9 mouse cellular contexts compared by ENCODE assay signal in genomic region chr19:56254751-56255150, GRCm38 (mm10). TPM values are rescaled to one million over a fixed set of nuclear protein-coding genes. Genes with fewer than 3 reads are reported as not detected.
DNase-seq lines count a peak whose midpoint lies in the region; ATAC-seq lines count a peak whose summit lies in the region.
"Had no signal": no experiment of that assay in that cellular context is flagged by ENCODE, and none has a peak within 500 bp of the region (broad histone marks: within the 10 kb centered on the region; RNA-seq: fewer than 3 reads in every experiment).

No protein-coding gene starts in this region.

- H3K4me1 ChIP-seq in forebrain, embryonic 11.5 days (replicated peaks; ENCODE audit: control insufficient read depth, insufficient read depth, low read length): no peaks in the 10 kb centered on the region
- H3K4me1 ChIP-seq in forebrain, embryonic 12.5 days: no peaks in the 10 kb centered on the region; the same call in 1 of the 2 replicates
- H3K4me1 ChIP-seq in midbrain, embryonic 10.5 days: peaks cover 11% of the 10 kb centered on the region; the same call in 1 of the 2 replicates
- 0 out of 2 replicates have a peak, but pooled peaks cover 2% of the 10 kb centered on the region for H3K4me1 ChIP-seq in midbrain, embryonic 13.5 days (replicated peaks)

- WGBS in forebrain, embryonic 11.5 days: 49% methylated on average over 7 of the region's 7 CpGs
- WGBS in forebrain, embryonic 12.5 days: 51% methylated on average over 7 of the region's 7 CpGs
- 62% methylated on average over 7 of the region's 7 CpGs for WGBS in midbrain, embryonic 10.5 days
- 52% methylated on average over 7 of the region's 7 CpGs for WGBS in midbrain, embryonic 13.5 days

- H3K9ac ChIP-seq in forebrain, embryonic 11.5 days (ENCODE audit: low read length): no peak overlapping the region
- H3K9ac ChIP-seq in forebrain, embryonic 12.5 days: no peak overlapping the region
- H3K9ac ChIP-seq in midbrain, embryonic 13.5 days (replicated peaks): no peak overlapping the region
- H3K9ac ChIP-seq: liver, embryonic 15.5 days had no signal

- no peaks in the 10 kb centered on the region for H3K36me3 ChIP-seq in forebrain, embryonic 11.5 days (ENCODE audit: control insufficient read depth, insufficient read depth, low read length)
- no peaks in the 10 kb centered on the region for H3K36me3 ChIP-seq in forebrain, embryonic 12.5 days (replicated peaks)
- no peaks in the 10 kb centered on the region for H3K36me3 ChIP-seq in midbrain, embryonic 10.5 days
- H3K36me3 ChIP-seq in midbrain, embryonic 13.5 days: no peaks in the 10 kb centered on the region
- H3K36me3 ChIP-seq: liver, embryonic 15.5 days had no signal

- ATAC-seq in forebrain, embryonic 11.5 days (replicated peaks; ENCODE audit: low FRiP score): no peak
- ATAC-seq in forebrain, embryonic 12.5 days (ENCODE audit: low FRiP score): no peak
- ATAC-seq in midbrain, embryonic 13.5 days: no peak

- H3K27ac ChIP-seq in forebrain, embryonic 11.5 days (ENCODE audit: low read depth, low read length): no peak overlapping the region
- no peak overlapping the region for H3K27ac ChIP-seq in forebrain, embryonic 12.5 days
- H3K27ac ChIP-seq in midbrain, embryonic 10.5 days (replicated peaks): no peak overlapping the region
- no peak overlapping the region for H3K27ac ChIP-seq in midbrain, embryonic 13.5 days
- H3K27ac ChIP-seq: liver, embryonic 15.5 days had no signal

- H3K9me3 ChIP-seq in forebrain, embryonic 11.5 days (ENCODE audit: control insufficient read depth, low read length): no peaks in the 10 kb centered on the region
- H3K9me3 ChIP-seq in forebrain, embryonic 12.5 days: no peaks in the 10 kb centered on the region
- H3K9me3 ChIP-seq in midbrain, embryonic 10.5 days (replicated peaks): no peaks in the 10 kb centered on the region
- no peaks in the 10 kb centered on the region for H3K9me3 ChIP-seq in midbrain, embryonic 13.5 days
- H3K9me3 ChIP-seq: liver, embryonic 15.5 days had no signal

- peak; percentile 76 for DNase-seq in forebrain, embryonic 11.5 days (ENCODE audit: low spot score)
- peak; percentile 53 for DNase-seq in midbrain, embryonic 10.5 days (ENCODE audit: low spot score)
- peak; percentile 49 for DNase-seq in forelimb bud, embryonic 11.5 days (ENCODE audit: low read depth, low spot score)
- DNase-seq in skeletal muscle tissue, adult 2 months (ENCODE audit: low read depth, low spot score): peak; percentile 19
- no peak for DNase-seq in cerebellum, adult 11 months
- DNase-seq in urinary bladder, postnatal 10 days (ENCODE audit: low spot score): no peak

- no peak overlapping the region for H3K4me3 ChIP-seq in forebrain, embryonic 11.5 days (ENCODE audit: low read depth, low read length)
- H3K4me3 ChIP-seq in forebrain, embryonic 12.5 days (replicated peaks): no peak overlapping the region
- no peak overlapping the region for H3K4me3 ChIP-seq in midbrain, embryonic 10.5 days
- H3K4me3 ChIP-seq in midbrain, embryonic 13.5 days (replicated peaks): no peak overlapping the region
- H3K4me3 ChIP-seq: liver, embryonic 15.5 days had no signal

- H3K4me2 ChIP-seq in forebrain, embryonic 11.5 days (ENCODE audit: low read depth, low read length, severe bottlenecking): no peak overlapping the region
- H3K4me2 ChIP-seq in forebrain, embryonic 12.5 days: no peak overlapping the region
- no peak overlapping the region for H3K4me2 ChIP-seq in midbrain, embryonic 13.5 days (replicated peaks)
- H3K4me2 ChIP-seq: liver, embryonic 15.5 days had no signal

- no peaks in the 10 kb centered on the region for H3K27me3 ChIP-seq in forebrain, embryonic 11.5 days (ENCODE audit: control insufficient read depth, insufficient read depth, low read length)
- H3K27me3 ChIP-seq in forebrain, embryonic 12.5 days: peaks cover 16% of the 10 kb centered on the region
- peaks cover 14% of the 10 kb centered on the region; the same call in 1 of the 2 replicates for H3K27me3 ChIP-seq in midbrain, embryonic 10.5 days (ENCODE audit: low read depth, poor library complexity, severe bottlenecking)
- 0 out of 2 replicates have a peak, but pooled peaks cover 2% of the 10 kb centered on the region for H3K27me3 ChIP-seq in midbrain, embryonic 13.5 days
- H3K27me3 ChIP-seq: liver, embryonic 15.5 days had no signal

RNA-seq across cellular contexts. Expression of gene Habp2, which starts 32.2 kb away (rescaled TPM):
- not detected in 2 replicates for polyA plus RNA-seq in forebrain, embryonic 11.5 days (2014; fragmentation: Nextera tagmentation; extraction: Ambion mirVana)
- not detected in 2 replicates for polyA plus RNA-seq in forebrain, embryonic 12.5 days (2016; fragmentation: Nextera tagmentation; extraction: Ambion mirVana)
- polyA plus RNA-seq in midbrain, embryonic 10.5 days (2016; fragmentation: Nextera tagmentation; extraction: Ambion mirVana): 0.06 TPM in 1 of 2 replicates, not detected in the other
- polyA plus RNA-seq in midbrain, embryonic 13.5 days (2015; fragmentation: Nextera tagmentation; extraction: Ambion mirVana): 0.09 and 0.19 TPM in 2 replicates

Comparison
In these comparisons a context has a peak if more than half of its experiments do, and no peak if none do; other contexts are left out.
1. DNase-seq: peak in forebrain, embryonic 11.5 days (single experiment), midbrain, embryonic 10.5 days (single experiment), forelimb bud, embryonic 11.5 days (single experiment) and skeletal muscle tissue, adult 2 months (single experiment); none in cerebellum, adult 11 months (single experiment) and urinary bladder, postnatal 10 days (single experiment).